Mouse (Mus musculus) adrenal gland, postnatal 36 days (tissue): ENCODE results near the gene Pyroxd1. TPM values are rescaled to one million over a fixed set of nuclear protein-coding genes. Genes with fewer than 3 reads are reported as not detected.

ENCODE experiments used
- DNase-seq, 2 experiments: peaks; one replicate each; pipeline ENCODE4 v3.0.0; 2021; ENCODE audit warnings: mixed read lengths in 1 of 2
- total RNA-seq, 2 experiments: library from RNA; stranded (reverse); gene quantifications; 2 replicates each; pipeline ENCODE4 v1.2.3; 2021

The Pyroxd1 gene
- total RNA-seq, 2 experiments from 2014 or later, result 10.8 to 12.6 TPM

DNA sequence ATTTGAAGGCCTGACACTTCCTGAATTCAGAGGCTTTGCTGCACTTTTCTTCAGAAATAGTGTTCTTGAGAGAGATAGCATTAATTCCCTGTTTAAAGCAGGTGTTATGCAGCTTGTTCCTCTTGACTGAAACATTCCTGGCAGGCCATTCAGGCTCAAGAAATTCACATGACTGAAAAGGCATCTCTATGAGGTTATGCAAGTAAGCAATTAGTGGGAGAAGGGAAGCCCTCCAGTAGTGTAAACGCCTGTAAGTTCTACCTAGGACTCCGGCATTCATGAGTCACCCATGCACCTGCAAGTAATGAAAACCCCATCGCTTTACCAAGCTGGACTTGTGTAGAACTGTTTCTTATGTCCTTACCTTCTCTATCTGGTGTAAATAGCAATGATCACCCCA, 24.1 kb downstream of the Pyroxd1 start:
- no peak for DNase-seq

DNA sequence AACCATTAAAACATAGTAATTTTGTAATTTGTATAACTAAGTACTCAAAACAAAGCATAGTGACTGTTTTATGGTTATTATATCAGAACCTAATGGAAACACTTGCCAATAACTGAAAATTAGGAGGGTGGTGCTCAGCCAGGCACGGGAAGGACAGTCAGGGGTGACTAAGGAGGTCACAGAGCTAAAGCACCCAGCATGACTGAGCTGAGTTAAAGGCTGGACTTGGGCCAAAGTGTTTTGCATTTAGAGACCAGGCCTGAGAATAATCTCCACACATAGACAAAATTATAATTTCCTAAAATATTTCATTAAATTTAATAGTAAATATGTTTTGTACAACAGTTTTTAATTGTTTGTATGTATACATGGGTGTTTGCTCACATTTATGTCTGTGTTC, 31.6 kb downstream of the Pyroxd1 start:
- DNase-seq, result peak in 1 of 2 experiments; percentile 33

DNA sequence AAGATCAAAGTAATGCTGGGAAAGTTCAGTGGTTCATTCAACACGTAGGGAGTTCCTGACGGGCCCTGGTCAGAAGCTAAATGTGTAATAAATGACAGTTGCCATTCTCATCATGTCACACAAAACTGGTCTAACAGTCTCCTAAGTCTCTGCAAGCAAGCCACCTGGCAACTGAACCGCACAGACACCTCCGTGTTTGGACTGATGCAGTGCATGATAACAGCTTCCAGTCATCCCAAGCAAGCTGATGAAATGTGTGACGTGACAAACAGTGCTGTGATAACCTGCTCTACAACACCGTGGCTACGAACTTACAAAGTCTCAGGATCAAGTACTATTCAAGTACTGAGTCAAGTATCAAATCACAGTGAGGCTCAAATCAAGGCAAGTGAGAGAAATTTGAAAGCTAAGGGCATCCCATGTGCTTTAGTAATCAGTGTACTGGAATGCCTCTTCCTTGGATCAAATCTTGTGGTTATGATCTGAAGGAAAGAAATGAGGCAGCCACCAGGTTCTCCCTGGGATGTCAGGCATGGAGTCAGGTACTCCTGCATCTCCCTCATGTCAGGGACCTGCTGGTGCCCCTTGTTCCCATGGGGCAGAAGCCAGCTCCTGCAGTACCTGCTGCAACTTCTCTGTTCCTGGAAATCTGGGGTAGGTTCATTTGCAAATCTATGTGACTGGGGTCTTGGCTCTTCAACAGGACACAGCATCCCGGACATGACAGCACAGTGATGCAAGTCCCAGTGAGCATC, 33.3 kb downstream of the Pyroxd1 start:
- no peak for DNase-seq

DNA sequence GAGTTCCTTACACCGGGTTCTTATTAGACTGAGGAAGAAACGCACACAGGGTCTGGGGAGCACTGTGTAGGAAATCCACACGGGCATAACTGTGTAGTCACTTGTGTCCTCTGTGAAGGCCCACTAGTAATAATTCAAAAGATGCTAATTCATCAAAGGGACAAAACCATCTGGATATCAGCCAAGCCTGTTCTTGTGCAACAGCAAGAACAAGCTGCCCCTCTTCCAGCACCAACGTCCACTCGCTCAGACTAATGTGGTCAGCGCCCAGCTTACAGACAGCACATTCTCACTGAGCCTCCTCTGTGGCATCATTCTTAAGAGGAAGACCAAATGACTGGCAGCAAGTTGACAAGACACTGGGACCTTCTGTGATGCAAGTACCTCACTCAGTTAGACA, 34.5 kb downstream of the Pyroxd1 start:
- peak in 1 of 2 experiments; percentile 56 for DNase-seq

DNA sequence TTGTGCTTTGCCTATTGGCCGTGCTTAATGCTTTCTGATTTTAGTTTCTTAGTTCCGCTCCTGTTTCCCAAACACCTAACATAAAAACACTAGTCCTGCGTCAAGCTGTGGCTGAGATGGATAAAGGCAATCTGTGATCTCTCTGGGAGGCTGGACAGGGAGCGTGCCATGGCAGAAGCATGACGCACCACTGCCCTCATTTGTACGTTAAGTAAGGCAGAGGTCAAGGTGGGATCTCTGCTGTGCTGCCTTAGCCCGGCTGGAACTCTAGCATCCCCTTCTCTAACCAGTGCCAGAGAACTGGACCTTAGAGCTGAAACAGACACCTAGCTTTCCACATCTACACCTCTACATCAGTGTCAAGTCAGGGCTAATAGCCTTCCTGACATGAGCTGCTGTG, 36.2 kb downstream of the Pyroxd1 start:
- DNase-seq, result no peak

DNA sequence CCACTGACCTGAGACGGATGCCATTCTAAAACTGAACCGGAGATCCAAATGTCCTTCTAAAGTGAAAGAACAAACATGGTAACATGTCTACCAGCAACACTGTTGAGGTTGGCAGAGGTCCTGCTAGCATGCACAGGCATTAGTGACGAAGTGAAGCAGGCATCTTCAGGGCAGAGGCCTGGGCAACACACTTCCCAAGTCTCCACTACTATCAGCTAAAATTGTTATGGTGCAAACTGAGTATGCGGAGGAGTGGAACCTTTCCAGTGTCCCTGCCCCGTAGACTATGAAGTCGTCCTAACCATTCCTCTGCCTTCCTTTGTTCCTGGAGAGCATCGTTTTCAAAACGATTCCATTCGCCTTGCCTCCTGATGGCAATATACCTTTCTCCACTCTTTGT, 39.1 kb downstream of the Pyroxd1 start:
- DNase-seq, result no peak

DNA sequence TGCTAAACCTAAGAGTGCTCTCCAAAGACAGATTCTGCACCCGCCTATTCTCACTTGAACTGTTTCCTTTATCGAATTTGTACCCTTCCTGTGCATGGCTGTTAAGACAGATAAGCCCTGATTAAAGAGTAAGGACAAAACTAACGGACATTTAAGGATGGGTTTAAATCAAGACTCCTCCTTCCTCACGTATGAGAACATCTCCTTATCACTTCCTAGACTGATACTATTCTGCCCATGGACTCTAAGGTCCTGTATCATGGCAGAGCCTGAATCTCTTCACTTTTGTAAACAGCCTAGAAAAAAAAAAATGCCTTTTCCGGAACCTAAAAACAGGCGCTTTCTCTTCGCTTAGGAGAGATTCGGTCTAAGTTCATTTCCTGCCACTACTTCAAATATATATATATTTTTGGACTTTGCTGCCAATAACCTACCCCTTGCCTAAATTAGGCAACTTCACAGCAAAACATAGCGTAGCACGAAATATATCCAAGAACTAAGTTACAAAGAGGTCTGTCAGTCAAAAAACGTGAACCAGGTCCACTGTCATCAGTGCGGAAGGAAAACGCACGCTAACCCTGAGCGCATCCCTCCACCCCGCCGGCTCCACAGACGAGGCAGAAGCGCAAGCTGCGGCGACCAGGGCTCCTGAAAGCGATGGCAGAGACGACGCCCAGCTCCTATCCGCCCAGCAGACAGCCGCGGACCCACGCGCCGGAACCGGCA, 41.0 kb downstream of the Pyroxd1 start:
- no peak for DNase-seq

DNA sequence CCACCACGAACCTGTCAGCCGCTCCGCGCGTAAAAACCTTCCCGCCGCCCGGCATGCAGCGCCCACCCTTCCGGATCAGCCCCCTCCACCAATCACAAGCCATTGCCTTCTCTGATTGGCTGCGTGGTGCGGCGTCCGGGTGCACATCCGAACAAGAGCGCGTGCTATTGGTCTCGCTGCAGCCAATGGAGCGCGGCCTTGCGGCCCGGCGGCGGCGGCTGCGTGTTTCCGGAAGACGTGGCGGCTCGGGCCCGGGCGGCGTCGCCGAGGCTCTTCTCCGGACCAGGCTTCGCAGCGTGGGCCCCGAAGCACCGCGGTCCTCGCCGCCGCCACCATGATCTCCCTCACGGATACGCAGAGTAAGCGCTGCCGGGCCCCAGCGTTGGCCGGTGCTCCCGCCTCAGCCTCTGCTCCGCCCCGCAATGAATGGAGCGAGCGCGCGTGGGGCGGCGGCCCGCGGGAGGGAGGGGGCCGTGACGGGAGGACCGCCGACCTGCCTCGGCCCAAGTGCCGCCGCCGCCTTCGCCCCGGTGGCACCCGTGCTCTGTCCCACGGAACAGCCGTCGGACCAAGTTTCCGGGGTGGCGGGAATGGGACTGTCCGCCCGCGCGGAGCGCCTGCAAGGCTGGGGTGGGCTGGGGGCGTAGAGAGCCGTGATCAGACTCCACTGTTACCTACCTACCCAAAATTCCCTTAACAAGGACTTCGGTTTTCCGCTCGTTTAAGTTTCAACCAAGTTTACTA, 41.7 kb downstream of the Pyroxd1 start, which contains the start of the genes Recql and Golt1b:
Recql (minus strand) TSS at position 77 of the 744 bp plus-strand sequence.
Golt1b (plus strand) TSS at position 211 of the 744 bp plus-strand sequence.
- DNase-seq, result peak; percentile 99

DNA sequence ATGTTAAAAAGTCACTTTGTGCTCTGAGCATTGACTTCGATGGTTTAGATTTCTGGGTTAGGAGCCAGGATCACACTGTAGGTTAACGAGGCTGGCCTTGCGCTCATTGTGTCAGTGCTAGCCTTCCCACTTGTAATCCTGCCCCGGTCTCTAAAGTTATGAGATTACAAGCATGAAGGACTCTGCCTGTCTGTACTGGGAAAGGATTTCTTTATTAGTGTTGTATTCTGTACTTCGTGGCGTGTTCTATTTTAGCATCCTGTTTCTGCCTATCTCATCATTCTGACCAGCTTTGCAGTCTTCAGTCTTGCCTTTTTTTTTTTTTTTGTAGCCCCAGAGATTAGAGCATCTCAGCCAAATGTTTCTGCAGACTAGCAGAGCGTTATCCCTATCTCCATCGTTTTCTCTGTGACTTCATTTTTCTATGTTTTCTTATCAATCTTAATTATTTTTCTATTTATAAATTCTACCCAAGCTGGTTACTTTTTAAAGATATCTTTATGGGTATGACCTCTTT, 42.4 kb downstream of the Pyroxd1 start:
- DNase-seq, result no peak

DNA sequence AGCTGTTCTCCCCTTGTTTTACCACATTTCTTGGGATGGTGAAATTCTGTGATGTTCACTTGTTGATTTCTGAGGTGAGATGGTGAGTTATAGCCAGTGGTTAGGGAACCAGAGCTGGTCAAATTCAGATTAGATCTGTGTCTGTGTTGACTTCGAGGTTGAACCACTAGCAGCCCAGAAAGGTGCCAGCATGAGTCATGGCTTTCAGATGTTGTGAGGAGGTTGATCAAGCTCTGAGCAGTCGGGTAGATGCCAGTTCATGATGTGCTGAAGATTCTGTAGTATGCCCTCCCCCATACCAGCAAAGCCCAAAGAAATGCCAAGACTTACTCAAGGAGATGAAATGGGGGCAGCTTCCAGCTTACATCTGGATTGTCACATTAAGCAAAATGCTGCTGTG, 43.6 kb downstream of the Pyroxd1 start:
- no peak for DNase-seq

DNA sequence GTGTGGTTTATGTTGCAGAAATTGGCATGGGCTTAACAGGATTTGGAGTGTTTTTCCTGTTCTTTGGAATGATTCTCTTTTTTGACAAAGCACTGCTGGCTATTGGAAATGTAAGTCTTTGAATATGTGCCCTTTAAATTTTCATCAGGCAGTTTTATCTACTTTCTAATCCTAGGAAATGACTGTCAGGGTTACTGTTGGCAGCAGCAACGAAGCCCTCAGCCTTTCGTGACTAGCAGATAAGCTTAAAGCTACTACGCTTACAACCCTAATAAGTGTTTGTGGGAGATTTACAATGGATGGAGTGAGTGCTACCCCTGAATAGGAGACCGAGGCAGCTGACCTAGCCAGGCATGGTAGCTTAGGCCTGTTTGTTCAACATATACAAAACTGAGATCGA, 46.9 kb downstream of the Pyroxd1 start:
- no peak for DNase-seq

DNA sequence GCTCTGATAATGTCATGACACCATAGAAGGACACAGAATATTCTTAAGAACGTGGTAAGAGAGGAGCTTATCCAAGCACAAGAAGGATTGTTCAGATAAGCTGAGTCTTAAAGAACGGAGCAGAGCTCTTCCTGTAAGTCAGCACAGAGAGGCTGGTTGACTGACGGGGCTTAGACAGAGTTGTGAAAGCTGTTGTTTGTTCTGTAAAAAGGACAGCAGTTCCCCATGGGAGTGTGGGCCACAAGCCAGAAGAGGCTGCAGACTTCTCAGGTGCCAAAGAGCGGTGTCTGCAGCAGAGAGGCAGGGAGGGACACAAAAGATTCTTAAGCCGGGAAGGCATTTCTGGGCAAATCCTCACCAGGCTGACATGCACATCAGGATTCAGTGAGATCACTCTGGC, 49.2 kb downstream of the Pyroxd1 start:
- DNase-seq, result no peak

DNA sequence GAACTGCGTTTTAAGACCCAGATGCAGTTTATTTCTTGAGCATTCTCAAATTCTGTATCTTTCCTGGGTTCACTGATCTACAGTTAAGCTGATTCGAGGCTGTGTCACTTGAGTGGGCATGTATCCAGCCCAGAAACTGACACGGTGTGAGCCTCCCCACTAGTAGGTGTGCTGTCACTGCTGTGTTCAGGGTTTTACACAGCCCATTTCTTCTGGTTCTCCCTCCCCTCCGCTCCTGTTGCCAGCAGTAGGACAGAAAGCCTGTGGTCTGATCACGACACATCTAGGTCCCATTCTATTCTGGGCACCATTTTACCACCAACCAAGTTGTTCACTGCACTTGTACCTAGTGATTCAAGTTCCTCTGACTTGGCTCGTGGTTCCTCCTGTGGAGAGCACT, 50.3 kb downstream of the Pyroxd1 start:
- DNase-seq, result no peak

DNA sequence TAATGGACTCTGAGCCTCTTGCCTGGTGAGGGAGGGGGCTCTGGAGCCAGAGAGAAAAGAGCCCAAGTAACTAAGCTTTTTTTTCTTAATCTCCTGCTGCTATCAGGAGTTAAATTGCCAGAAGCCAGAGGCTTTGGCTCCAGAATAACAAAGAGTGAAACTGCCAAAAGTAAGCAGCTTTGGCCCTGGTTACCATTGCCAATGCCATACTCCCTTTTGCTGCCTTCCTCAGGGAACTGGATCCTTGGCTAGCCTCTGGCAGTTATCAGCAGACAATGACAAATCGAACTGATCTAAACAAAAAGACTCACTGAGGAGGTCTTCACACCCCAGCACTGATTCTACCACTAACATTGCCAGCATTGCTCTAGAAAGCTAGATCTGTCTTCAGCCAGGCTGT, 65.7 kb downstream of the Pyroxd1 start:
- DNase-seq, result no peak

Other genes starting within 250 kb of the Pyroxd1 start
- under 1 TPM in 1 of 2 experiments, not detected in 1; 0.72 TPM for gene Slco1a6, start 137.1 kb upstream of the Pyroxd1 start, total RNA-seq
- not detected for gene Iapp, start 47.2 kb upstream of the Pyroxd1 start, total RNA-seq
- not detected for gene Slco1a5, start 22.7 kb upstream of the Pyroxd1 start, total RNA-seq
- gene Recql, start 41.4 kb downstream of the Pyroxd1 start, total RNA-seq, result 10 to 100 TPM; 14.5 to 20.2 TPM
- gene Golt1b, start 41.6 kb downstream of the Pyroxd1 start, total RNA-seq, result 10 to 100 TPM; 34.5 to 47.3 TPM
- under 1 TPM; 0.36 to 0.46 TPM for gene Spx, start 67.8 kb downstream of the Pyroxd1 start, total RNA-seq
- 1 to 10 TPM; 2.9 to 8.3 TPM for gene Gys2, start 127.5 kb downstream of the Pyroxd1 start, total RNA-seq
- gene Ldhb, start 162.3 kb downstream of the Pyroxd1 start, total RNA-seq, result 100 to 1,000 TPM; 184 to 196 TPM
- gene Kcnj8, start 226.0 kb downstream of the Pyroxd1 start, total RNA-seq, result 10 to 100 TPM; 10.4 to 10.7 TPM